Mouse (Mus musculus) right cerebral cortex, postnatal 10 days (tissue): ENCODE measurements around the gene Papss2.

Experiments
- DNase-seq, 2 experiments: peaks; one replicate each; pipeline ENCODE4 v3.0.0; 2021; ENCODE audit warnings: low spot score in 2 of 2

Papss2 gene

DNA sequence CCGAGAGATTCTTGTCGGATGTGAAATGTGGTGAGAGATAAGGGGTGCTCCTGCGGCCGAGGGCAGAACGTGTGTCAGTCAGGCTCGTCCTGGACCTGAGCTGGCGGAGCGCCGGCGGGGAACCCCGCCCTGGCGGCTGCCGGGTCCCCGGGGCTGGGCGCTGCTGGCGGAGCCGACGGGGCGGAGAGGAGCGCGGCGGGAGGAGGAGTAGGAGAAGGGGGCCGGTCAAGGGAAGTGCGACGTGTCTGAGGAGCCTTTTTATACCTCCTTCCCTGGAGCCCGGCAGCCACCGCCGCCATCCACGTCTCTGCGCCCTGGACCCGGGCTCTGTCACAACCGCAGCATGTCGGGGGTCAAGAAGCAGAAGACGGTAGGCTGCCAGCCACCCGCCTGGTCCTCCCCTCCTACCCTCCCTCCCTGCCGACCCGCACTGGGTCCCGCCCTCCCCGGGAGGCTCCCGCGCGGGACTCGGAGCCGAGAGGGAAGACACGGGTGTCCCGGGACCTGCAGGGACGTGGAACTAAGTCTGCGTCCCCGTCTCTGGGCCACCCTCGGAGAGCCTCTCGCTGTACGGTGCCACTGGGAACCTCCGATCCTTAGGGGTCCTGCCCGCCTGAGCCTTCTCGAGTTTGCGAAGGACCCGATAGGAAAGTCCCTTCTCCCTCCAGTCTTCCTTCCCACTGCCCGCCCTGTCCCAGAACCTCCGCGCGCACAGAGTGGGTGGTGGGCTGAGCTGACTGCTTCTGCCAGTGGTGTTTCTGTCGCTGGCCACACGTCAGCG lies at the start of gene Papss2:
Papss2 (plus strand) TSS at position 285 of the 781 bp plus-strand sequence.
- peak; percentile 37 to 39 for DNase-seq

DNA sequence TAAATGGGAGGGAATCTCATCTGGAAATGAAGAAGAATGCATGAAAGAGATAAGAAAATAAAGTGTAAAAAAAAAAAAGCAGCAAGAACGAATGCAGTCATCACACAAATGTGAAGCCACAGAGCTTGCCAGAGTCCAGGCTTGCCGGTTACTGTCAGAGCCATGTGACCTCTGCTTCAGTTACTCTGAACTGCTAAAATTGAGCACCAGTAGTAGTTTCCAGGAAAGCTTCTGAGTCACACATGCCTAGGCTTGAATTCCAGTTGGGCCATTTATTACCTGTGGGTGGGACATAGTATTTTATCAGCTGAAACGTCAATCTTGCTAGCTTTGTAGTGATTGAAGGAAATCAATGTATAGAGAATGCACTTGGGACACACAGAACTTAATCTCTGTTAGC lies 48.2 kb upstream of the Papss2 start:
- no peak for DNase-seq

DNA sequence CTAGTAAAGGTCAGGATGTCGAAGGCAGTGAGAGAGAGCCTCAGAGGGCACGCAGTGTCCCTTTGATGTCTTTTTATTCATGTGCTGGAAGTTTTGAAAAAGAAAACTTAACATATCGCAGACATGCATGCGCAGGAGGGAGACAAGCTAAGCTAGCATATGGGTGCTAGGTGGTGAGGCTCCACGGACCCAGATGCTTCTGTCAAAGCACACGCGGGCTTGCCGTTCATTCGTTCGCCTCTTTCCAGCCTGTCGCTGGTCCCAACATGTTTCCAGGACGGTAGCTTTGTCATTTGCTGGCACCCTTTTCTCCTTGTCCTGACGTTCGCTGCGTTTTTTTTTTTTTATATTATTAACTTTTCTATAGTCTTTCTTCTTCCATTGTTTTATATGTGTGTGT lies 47.4 kb upstream of the Papss2 start:
- peak in 1 of 2 experiments; percentile 29 for DNase-seq

DNA sequence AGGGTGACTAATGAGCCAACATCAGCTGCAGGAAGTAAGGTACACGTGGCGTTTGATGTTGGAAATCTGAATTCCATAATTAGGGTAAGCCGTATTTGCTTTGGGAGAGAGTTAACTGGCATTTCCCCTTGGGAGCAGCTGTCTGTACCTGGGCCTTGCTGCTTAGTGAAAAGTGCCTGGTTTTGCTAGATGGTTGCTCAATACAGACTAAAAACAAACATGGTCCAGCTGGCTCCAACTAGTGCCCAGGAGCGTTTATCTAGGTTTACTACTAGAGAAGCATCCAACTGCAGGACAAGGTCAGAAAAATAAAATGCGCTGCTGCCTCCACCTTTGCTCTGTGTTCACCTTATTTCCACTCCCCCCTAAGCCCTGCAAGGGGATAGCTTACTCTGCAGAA lies 45.1 kb upstream of the Papss2 start:
- DNase-seq = no peak

DNA sequence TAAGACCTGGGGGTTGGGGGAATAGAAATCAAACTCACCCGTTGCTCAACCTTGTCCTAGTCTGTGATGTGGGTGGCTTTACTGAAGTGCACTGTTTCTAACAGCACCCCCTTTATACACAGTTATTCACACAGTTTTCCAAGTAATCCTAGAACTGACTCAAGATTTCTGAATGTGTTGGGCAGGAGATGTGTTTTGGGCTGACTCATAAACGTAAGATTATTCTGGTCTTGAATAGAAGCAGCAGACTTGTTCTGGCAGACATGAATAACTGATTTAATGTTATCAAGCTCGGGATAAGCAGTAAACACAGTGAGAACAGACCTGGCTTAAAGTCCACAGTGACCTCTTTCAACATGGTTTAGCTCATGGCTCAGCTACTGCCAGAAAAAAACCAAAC lies 44.1 kb upstream of the Papss2 start:
- no peak for DNase-seq

DNA sequence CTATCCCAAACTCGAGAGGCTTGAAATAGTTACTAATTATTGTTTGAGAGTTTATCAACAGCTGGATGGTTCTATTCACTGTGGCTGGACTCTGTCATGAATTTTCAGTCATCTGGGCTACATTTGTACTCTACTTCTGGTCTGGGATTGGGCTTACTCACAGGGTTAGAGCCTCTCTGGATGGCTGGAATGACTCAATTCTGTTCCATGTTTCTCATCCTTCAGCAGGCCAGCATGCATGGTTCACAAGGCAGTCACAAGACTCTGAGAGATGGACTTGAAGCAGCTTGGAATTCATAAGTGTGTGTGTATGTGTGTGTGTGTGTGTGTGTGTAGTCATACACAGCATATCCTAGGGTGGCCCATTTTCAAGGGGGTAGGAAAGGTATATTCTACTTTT lies 43.5 kb upstream of the Papss2 start:
- no peak for DNase-seq

DNA sequence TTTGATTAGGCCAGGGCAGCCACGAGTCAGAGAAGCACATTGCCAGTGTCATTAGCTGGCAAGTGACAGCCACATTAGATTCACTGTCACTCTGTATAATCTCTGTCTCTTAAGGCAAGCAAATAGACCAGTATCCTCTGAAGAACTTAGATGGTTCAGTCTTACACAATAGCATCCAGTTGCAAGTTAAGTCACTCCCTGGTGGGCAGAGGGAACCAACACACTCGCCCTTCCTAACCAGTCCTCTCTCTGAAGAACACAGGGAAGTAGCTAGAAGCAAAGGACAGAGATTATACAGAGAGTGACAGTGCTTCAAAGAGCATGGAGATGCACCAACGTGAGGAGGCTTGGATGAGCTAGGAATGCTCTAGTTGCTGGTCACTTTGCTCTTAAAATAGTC lies 42.3 kb upstream of the Papss2 start:
- no peak for DNase-seq

DNA sequence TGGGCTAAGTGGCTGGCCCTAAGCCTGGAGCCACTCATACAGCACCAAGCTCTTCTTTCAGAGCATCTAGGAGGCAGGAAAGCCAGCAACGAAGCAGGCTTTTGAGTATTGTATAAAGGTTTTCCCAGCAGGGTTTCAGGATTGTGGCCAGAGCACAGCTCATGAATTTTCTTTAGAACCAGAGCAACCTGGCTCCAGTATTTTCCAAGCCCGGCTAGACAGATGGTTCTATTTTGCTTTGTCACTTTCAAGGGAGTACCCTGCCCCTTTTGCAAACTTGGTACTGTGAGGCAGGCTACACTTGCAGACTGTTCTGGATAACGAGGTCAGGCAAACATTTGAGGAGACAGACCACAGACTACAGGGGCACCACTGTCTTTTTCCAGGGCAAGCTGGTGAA lies 40.3 kb upstream of the Papss2 start:
- DNase-seq = peak; percentile 57 to 66

DNA sequence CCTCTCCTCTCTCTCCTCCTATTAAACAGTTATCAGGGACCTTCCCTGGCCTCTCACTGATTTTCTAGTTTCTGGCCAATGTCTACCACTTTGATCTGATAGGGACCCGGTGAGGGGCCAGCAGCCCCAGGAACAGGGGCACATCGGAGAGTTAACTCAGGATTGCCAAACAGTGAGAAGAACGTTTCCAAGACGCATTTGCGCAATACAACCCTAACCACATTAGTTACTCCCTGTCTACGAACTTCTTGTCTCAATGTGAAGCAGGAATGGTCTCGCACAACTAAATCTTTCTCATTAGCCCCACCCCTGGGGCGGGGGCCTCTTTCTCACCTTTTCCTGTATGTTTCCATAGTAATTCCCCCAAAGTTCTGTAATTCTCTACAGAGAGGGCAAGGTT lies 28.6 kb upstream of the Papss2 start:
- DNase-seq = no peak

DNA sequence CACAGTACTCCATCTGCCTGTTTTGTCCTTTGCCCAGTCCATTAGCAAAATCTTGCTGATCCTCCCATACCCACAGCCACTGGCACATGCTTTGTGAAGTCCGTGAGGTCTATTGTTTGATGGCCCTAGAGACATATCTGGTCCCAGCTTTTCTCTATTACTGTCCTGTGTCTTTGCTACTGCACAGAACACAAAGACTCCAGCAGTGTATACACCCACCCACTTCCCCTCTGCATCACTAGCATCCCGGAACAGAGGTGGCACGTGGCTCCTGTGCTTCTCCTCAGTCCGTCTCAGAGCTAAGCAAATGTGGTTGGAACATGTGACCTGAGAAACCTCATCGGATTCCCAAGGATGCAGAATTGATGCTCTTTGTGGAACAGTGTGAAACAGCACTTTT lies 28.1 kb upstream of the Papss2 start:
- no peak for DNase-seq

DNA sequence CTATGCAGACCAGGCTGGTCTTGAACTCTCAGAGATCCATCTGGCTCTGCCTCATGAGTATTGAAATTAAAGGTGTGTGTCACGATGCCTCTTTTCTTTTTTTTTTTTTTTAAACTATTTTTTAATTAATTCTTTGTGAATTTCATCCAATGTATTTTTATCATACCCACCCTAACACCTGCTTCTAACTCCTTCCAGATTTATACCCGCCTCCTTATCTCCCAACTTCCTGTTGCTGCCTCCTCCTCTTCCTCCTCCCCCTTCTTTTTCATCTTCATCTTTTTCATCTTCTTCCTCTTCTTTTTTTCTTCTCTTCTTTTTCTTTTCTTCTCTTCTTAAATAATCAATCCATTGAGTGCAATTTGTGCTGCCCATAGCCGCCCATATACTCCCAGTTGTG lies 27.1 kb upstream of the Papss2 start:
- no peak for DNase-seq

DNA sequence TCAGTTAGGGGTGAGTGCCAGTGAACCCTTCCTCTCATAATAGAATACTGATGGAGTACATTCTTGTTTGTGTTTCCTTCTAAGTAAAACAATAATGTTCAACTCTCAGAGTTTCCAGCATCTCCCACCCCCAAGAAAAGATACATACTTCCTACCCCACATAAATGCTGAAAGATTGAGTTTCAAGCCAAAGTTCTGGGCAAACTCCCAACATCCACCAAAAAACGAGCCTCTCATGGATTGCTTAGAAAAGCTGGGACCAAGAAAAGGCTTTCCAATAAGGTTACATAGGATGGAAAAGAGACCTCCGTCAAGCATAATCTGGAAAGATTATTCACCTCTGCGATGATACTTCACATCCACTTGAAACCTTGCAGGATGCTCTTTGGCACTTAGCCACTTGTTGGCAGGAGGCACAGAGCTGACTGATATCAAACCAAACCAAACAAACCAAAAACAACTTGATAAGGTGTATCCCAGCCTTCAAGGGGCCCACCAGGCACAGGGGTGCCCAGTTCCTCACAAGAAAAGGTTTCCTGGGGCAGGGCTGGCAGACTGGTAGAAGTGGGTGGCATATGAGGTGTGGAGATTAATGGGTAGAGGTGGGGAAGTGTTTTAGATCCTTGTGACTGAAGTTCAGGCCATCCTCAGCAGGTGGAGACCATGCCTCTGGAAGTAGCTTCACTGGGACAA lies 26.5 kb upstream of the Papss2 start:
- no peak for DNase-seq

DNA sequence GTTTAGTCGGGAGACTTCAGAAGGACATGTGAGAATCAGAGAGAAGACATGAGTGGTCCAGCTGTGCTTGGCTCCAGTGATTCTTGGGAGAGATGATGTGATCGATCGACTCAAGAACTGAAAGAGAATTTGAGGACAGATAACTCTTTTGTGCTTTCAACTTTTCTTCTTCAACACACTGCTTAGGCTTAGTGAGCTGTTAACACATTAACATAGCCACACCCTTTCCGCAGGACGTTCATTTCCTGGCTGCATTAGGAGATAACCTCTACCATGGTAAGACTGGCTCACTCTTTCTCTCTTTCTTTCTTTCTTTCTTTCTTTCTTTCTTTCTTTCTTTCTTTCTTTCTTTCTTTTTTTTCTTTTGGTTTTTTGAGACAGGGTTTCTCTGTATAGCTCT lies 25.9 kb upstream of the Papss2 start:
- no peak for DNase-seq

DNA sequence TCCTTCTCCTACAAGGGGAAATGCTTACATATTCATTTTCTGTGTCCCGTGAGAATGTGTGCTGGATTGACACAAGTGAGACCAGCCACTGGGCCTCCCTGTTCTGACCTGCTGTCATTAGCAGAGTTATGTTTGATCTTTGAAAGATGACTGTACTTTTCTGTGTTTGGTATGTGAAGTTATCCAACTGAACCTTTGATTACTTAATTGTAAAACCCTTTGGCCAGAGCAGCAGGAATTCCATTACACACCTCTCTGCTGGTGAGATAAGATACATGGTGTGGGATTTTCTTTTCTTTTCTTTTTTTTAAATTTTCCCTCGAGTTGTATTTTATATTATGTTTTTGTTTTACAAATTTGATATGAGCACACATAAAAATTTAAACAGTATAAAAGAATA lies 23.4 kb upstream of the Papss2 start:
- DNase-seq = no peak

DNA sequence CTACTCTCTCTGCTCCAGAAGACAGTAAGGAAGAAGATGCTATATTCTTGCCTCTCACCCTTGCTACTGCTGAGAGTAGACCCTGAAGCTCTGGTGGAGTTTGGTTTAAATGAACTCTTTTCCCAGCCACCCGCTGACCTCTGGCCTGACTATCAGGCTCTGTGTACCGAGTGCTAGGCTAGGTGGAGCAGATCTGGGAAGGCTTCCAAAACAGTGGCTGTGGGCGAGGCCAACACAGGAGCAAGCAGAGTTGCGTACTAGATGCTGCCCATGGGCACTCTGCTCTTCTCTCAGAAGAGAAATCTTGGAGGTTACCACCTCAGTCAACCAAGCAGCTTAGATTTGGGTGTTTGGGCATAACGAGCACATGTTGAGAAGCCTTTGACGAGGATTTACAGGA lies 22.3 kb upstream of the Papss2 start:
- DNase-seq = no peak

DNA sequence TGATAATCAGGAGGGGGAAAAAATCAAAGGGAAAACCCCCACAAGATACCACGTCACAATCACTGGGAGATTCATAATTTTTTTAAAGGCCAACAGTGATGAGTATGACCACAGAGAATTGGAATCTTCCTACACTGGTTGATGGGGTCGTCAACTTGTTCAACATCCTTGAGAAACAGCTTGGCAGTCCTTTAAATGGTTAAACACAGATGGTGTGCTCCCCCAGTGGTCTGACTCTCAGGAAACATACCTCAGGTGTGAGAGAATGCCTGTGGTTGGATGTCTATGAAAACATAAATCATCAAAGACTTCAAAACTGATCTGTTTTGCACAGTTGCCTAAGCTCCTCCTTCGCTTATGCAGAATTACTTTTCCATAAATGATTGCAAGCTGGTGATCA lies 20.7 kb upstream of the Papss2 start:
- no peak for DNase-seq

DNA sequence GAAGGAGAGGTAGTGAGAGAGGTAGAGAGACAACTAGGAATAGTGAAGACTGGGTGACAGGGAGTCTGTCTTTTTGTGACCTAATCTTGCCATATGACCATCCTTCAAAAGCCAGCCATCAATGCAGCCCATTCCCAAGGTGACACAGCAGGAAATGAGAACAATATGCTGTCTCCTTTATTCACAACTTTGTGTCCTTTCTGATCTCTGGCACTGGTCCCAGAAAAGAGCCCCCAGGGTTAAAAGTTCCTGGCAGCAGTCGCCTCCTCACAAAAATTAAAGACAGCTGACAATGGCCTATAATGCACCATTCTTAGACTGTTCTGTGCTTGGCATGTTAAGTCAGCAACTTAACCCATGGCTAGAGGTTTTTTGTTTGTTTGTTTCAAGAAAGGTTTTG lies 17.8 kb upstream of the Papss2 start:
- no peak for DNase-seq

DNA sequence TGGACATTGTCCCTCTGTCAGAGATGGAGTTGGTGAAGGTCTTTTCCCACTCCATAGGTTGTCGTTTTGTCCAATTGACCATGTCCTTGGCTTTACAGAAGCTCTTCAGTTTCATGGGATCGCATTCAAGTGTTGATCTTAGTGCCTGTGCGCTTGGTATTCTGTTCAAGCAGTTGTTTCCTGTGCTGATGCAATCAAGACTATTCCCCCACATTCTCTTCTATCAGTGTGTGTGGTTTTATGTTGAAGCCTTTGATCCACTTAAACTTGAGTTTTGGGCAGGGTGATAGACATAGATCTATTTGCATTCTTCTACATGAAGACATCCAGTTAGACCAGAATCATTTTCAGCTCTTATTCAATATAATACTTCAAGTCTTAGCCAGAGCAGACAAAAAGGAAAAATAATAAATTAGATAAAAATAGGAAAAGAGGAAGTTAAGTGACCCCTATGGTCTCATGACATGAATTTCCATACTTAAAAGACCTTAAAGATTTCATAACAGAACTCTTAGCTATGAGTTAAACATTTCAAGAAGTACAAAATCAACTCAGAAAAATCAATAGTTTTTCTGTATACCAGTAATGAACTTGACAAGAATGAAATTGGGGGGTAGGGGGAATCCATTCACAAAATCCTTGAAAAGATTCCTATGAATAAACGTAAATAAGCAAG lies 12.4 kb upstream of the Papss2 start:
- no peak for DNase-seq

DNA sequence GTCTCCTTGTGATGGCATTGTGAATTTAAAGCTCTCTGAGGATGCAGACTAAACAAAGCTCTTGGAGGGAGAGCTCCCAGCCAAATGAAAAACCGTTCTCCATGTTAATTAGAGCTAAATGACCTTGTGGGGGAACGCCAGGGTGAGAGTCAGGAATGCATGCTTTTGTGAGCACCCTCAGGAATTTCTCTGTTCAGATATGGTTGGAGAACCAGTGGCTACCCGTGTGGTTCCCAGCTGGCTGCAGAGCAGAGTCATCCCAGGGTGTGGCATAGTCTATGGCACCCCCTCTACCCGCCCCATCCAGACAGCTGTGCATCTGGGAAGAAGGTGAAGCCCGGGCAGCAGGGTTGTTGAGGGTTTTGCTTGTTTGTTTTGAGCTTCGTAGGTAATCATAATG lies 7.9 kb upstream of the Papss2 start:
- DNase-seq = no peak

DNA sequence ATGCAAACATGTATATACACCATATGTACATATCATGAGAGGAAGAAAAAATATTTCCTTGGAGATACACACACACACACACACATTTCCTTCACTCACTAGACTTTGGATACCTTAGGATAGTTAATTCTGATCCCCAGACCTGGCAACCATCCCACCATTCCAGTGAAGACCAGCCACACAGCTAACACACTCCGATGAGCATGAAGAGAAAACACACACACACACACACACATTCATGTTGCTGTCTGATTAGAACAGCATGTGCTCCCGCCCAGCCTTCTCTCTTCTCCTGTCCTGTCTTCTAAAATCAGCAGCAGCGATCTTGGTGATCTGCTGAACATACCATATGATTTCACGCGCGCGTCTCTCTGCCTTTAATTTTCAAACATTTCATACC lies 2.8 kb upstream of the Papss2 start:
- no peak for DNase-seq

DNA sequence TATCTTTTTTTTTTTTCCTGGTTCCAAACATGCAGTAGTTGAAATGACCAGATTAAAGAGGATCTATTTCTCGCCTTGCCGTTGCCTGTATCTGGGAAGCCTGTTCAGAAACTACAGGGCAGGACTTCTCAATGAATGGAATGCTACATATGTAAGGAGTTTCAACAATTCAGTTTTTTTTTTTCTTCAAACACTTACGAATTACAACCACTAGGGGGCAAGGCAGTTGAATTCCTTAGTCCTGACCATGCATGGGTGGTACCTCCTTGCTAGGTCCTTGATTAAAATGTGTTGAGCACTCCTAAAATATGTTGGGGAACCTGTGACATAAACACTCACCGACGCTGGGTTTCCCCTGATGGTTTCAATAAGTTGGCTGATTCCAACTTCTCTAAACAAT lies 1.7 kb upstream of the Papss2 start:
- DNase-seq = no peak

DNA sequence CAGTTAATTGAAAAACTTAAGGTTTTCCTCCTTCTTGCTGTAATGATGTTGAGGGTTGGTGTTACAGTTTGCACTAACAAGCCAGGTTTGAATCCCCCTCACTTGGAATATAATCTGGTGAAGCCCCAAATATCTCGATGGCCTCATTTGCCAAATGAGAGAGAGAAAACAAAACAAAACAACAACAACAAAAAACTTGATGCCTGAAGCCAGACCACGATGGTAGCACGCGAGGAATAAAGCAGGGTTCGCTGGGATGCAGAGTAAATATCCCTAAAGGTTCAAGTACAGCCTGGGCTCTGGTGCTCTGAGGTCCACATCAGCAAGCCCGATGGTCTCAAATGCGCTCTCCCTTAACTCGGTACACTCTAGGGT lies 472 bp upstream of the Papss2 start:
- no peak for DNase-seq

DNA sequence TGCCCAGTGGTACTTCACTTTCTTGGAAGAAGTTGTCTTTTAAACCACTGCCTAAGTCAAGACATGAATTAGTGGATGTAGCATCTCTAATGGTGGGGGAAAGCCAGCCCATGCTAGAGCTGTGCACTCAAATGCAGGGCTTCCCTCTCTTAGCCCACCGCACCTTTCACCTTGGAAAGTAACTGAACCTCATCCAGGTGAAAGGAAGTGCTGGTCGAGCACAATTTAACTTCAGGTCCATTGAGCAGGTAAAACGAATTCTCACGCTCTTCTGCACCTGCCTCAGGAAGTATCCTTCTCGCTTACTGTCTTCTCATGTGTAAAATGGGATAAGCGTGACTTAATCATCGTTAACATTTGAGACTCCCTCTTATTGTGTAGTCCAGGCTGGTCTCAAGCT lies 3.4 kb downstream of the Papss2 start:
- DNase-seq = no peak
